Mouse (Mus musculus): ENCODE results near the gene Tmem94.

- no peak for TF ChIP-seq POLR2A (IDR thresholded peaks at IDR 0.05; ENCODE audit: low read depth, low read length)
- no peak for TF ChIP-seq CTCF (IDR thresholded peaks at IDR 0.05; ENCODE audit: extremely low read depth, insufficient read length, insufficient replicate concordance, low read depth, low read length)
Measured at GRCm38 (mm10) chr11:115837606-115838345, 72.5 kb downstream of the Tmem94 start.

Measured in small intestine, adult 2 months (tissue).